Mouse (Mus musculus): ENCODE results near the gene Atg13. TPM values are rescaled to one million over a fixed set of nuclear protein-coding genes. Genes with fewer than 3 reads are reported as not detected.
A peak's percentile ranks its signal among the peaks of the same experiment; 100 is the strongest.

The Atg13 gene
- total and polyA plus RNA-seq, 3 experiments, result 5.8 to 20.7 (median 8.5) TPM

GRCm38 (mm10) chr2:91659657-91660056 lies 50.7 kb downstream of the Atg13 start:
- no peaks in the 10 kb centered on the region for H3K27me3 ChIP-seq (replicated peaks)
- no peaks in the 10 kb centered on the region for H3K79me2 ChIP-seq (replicated peaks; ENCODE audit: control insufficient read depth, extremely low read depth, insufficient read depth, poor library complexity, severe bottlenecking)
- H3K4me3 ChIP-seq (replicated peaks in 1 of 3; ENCODE audit: low read depth in 2 of 3, low read length in 2 of 3, poor library complexity in 1 of 3), result no peak overlapping the region
- H3K9me3 ChIP-seq (replicated peaks; ENCODE audit: low read length), result no peaks in the 10 kb centered on the region
- H3K4me2 ChIP-seq (ENCODE audit: insufficient read depth, low read depth, poor library complexity, severe bottlenecking), result no peak overlapping the region
- TF ChIP-seq ZKSCAN1 (IDR thresholded peaks at IDR 0.05; ENCODE audit: borderline replicate concordance, low read depth, low read length), result peak; percentile 69
- no peak for TF ChIP-seq TCF12 (IDR thresholded peaks at IDR 0.05; ENCODE audit: low read depth, low read length)
- TF ChIP-seq NELFE (IDR thresholded peaks at IDR 0.05; ENCODE audit: low read depth, low read length), result no peak
- no peak for DNase-seq (ENCODE audit: extremely low read depth)
- H3K27ac ChIP-seq (ENCODE audit: insufficient read depth, low read depth), result no peak overlapping the region
- no peak overlapping the region for H3K9ac ChIP-seq (ENCODE audit: insufficient read depth, low read depth)
- dilution Hi-C loops (cut with MboI; ENCODE audit: extremely low pct_ligation_motif_present, extremely low pct_unique_long_range_greater_than_20kb, low sequenced_read_pairs) (no loop called here), in situ Hi-C loops (cut with MboI; ENCODE audit: low pct_ligation_motif_present, low pct_unique_long_range_greater_than_20kb, low sequenced_read_pairs) (no loop called here)
- peaks cover 75 to 96% of the 10 kb centered on the region in 2 experiments for H3K36me3 ChIP-seq (replicated peaks in 1 of 2; ENCODE audit: control insufficient read depth in 1 of 2, insufficient read depth in 1 of 2, low read length in 1 of 2)
- peaks cover 13 to 19% of the 10 kb centered on the region in 2 experiments for H3K4me1 ChIP-seq (ENCODE audit: control insufficient read depth in 1 of 2, insufficient read depth in 2 of 2)

GRCm38 (mm10) chr2:91656774-91657173 lies 53.6 kb downstream of the Atg13 start:
- H3K4me3 ChIP-seq (replicated peaks in 1 of 3; ENCODE audit: low read depth in 2 of 3, low read length in 2 of 3, poor library complexity in 1 of 3), result no peak overlapping the region
- peaks cover 65 to 95% of the 10 kb centered on the region in 2 experiments for H3K36me3 ChIP-seq (replicated peaks in 1 of 2; ENCODE audit: control insufficient read depth in 1 of 2, insufficient read depth in 1 of 2, low read length in 1 of 2)
- dilution Hi-C loops (cut with MboI; ENCODE audit: extremely low pct_ligation_motif_present, extremely low pct_unique_long_range_greater_than_20kb, low sequenced_read_pairs), result no loop called here

DNA sequence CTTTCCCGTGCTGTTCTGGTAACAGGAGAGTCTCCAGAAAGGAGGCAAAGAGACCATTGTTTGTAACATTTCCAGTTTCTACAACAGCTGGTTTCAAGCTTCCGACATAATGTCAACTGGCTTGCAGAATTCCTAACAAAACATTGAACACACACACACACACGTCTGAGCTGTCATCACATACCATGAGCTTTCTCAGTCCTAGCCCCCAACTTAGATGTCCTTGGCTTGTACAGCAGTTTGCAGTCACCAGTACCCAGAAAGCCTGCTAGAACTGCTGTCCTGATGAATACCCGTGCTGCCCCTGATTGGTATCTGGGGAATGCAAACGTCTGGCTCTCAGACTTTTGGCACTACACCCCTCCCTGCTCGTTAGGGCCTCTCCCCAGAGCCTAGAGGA lies 54.5 kb downstream of the Atg13 start:
- Histone ChIP-seq H3K9ac (ENCODE audit: insufficient read depth, low read depth) (no peak overlapping the region), H3K4me1 (ENCODE audit: control insufficient read depth in 1 of 2, insufficient read depth in 2 of 2) (peaks cover 2 to 11% of the 10 kb centered on the region in 2 experiments; a peak in 3 of 4 replicates), H3K79me2 (replicated peaks; ENCODE audit: control insufficient read depth, extremely low read depth, insufficient read depth, poor library complexity, severe bottlenecking) (peaks cover 6% of the 10 kb centered on the region; the same call in 1 of the 2 replicates), H3K4me2 (ENCODE audit: insufficient read depth, low read depth, poor library complexity, severe bottlenecking) (no peak overlapping the region), H3K9me3 (replicated peaks; ENCODE audit: low read length) (no peaks in the 10 kb centered on the region), H3K4me3 (replicated peaks in 1 of 3; ENCODE audit: low read depth in 2 of 3, low read length in 2 of 3, poor library complexity in 1 of 3) (no peak overlapping the region), H3K36me3 (replicated peaks in 1 of 2; ENCODE audit: control insufficient read depth in 1 of 2, insufficient read depth in 1 of 2, low read length in 1 of 2) (peaks cover 55 to 88% of the 10 kb centered on the region in 2 experiments), H3K27ac (ENCODE audit: insufficient read depth, low read depth) (no peak overlapping the region), H3K27me3 (replicated peaks) (no peaks in the 10 kb centered on the region)
- DNase-seq (ENCODE audit: extremely low read depth), result no peak
- in situ Hi-C loops (cut with MboI; ENCODE audit: low pct_ligation_motif_present, low pct_unique_long_range_greater_than_20kb, low sequenced_read_pairs), result no loop called here
- dilution Hi-C loops (cut with MboI; ENCODE audit: extremely low pct_ligation_motif_present, extremely low pct_unique_long_range_greater_than_20kb, low sequenced_read_pairs), result no loop called here
- TF ChIP-seq POLR2A (IDR thresholded peaks at IDR 0.05; ENCODE audit: low read depth, low read length) (no peak), MYC (IDR thresholded peaks at IDR 0.05; ENCODE audit: low read depth, low read length) (no peak), MAZ (IDR thresholded peaks at IDR 0.05; ENCODE audit: low read depth, low read length) (no peak), NELFE (IDR thresholded peaks at IDR 0.05; ENCODE audit: low read depth, low read length) (no peak), CTCF (conservative IDR thresholded peaks at IDR 0.05 in 1 of 2, IDR thresholded peaks at IDR 0.05 in 1 of 2; ENCODE audit: low read depth in 2 of 2, low read length in 2 of 2) (no peak), JUND (conservative IDR thresholded peaks at IDR 0.05; ENCODE audit: low read depth, low read length) (no peak), GABPA (IDR thresholded peaks at IDR 0.05; ENCODE audit: insufficient replicate concordance, low read depth, low read length) (no peak), ETS1 (conservative IDR thresholded peaks at IDR 0.05; ENCODE audit: low read depth, low read length) (no peak), KAT2A (IDR thresholded peaks at IDR 0.05; ENCODE audit: insufficient replicate concordance, low read length) (no peak)

More at GRCm38 (mm10) chr2:91656774-91657173, 53.6 kb downstream of the Atg13 start:
- in situ Hi-C loops (cut with MboI; ENCODE audit: low pct_ligation_motif_present, low pct_unique_long_range_greater_than_20kb, low sequenced_read_pairs), result no loop called here
- Histone ChIP-seq H3K27me3 (replicated peaks) (no peaks in the 10 kb centered on the region), H3K4me2 (ENCODE audit: insufficient read depth, low read depth, poor library complexity, severe bottlenecking) (no peak overlapping the region), H3K9ac (ENCODE audit: insufficient read depth, low read depth) (no peak overlapping the region), H3K79me2 (replicated peaks; ENCODE audit: control insufficient read depth, extremely low read depth, insufficient read depth, poor library complexity, severe bottlenecking) (peaks cover under 1% of the 10 kb centered on the region; the same call in 1 of the 2 replicates), H3K9me3 (replicated peaks; ENCODE audit: low read length) (no peaks in the 10 kb centered on the region), H3K4me1 (ENCODE audit: control insufficient read depth in 1 of 2, insufficient read depth in 2 of 2) (peaks cover 0 to 3% of the 10 kb centered on the region in 2 experiments; a peak in 2 of 4 replicates), H3K27ac (ENCODE audit: insufficient read depth, low read depth) (no peak overlapping the region)
- DNase-seq (ENCODE audit: extremely low read depth), result no peak
- TF ChIP-seq CTCF (conservative IDR thresholded peaks at IDR 0.05 in 1 of 2, IDR thresholded peaks at IDR 0.05 in 1 of 2; ENCODE audit: low read depth in 2 of 2, low read length in 2 of 2), result peak in 1 of 2 experiments; percentile 24; a peak in 1 of 4 replicates
- no peak for TF ChIP-seq USF1 (IDR thresholded peaks at IDR 0.05; ENCODE audit: low read depth, low read length)
